Mouse (Mus musculus): ENCODE results near the gene Btnl1. TPM values are rescaled to one million over a fixed set of nuclear protein-coding genes. Genes with fewer than 3 reads are reported as not detected.

The Btnl1 gene
- not detected in 2 replicates for polyA plus RNA-seq (2011; ENCODE audit: insufficient read length, low read depth, missing spikeins)

GRCm38 (mm10) chr17:34376847-34377246, at the start of gene Btnl1:
Btnl1 (plus strand) TSS chr17:34377132.
- no peak within 1 kb of the TSS for H3K4me3 ChIP-seq (ENCODE audit: insufficient read depth, low read length)
- no peak within 1 kb of the TSS for H3K27ac ChIP-seq (ENCODE audit: insufficient read depth, low read length)
- TF ChIP-seq CTCF (IDR thresholded peaks at IDR 0.05; ENCODE audit: borderline replicate concordance, insufficient read depth, low read length) (no peak), POLR2A (IDR thresholded peaks at IDR 0.05; ENCODE audit: low read depth, low read length) (no peak)
- H3K4me1 ChIP-seq (ENCODE audit: control insufficient read depth, insufficient read depth, low read length), result no peaks in the 10 kb centered on the region

GRCm38 (mm10) chr17:34329807-34330206, 47.1 kb upstream of the Btnl1 start:
- no peak overlapping the region for H3K4me3 ChIP-seq (ENCODE audit: insufficient read depth, low read length)
- H3K4me1 ChIP-seq (ENCODE audit: control insufficient read depth, insufficient read depth, low read length), result no peaks in the 10 kb centered on the region
- no peak overlapping the region for H3K27ac ChIP-seq (ENCODE audit: insufficient read depth, low read length)
- TF ChIP-seq CTCF (IDR thresholded peaks at IDR 0.05; ENCODE audit: borderline replicate concordance, insufficient read depth, low read length) (no peak), POLR2A (IDR thresholded peaks at IDR 0.05; ENCODE audit: low read depth, low read length) (no peak)

- H3K27ac ChIP-seq (ENCODE audit: insufficient read depth, low read length), result no peak overlapping the region
- no peaks in the 10 kb centered on the region for H3K4me1 ChIP-seq (ENCODE audit: control insufficient read depth, insufficient read depth, low read length)
- no peak for TF ChIP-seq POLR2A (IDR thresholded peaks at IDR 0.05; ENCODE audit: low read depth, low read length)
- no peak for TF ChIP-seq CTCF (IDR thresholded peaks at IDR 0.05; ENCODE audit: borderline replicate concordance, insufficient read depth, low read length)
- no peak overlapping the region for H3K4me3 ChIP-seq (ENCODE audit: insufficient read depth, low read length)
Measured at GRCm38 (mm10) chr17:34331200-34331599, 45.7 kb upstream of the Btnl1 start.

- TF ChIP-seq CTCF (IDR thresholded peaks at IDR 0.05; ENCODE audit: borderline replicate concordance, insufficient read depth, low read length) (no peak), POLR2A (IDR thresholded peaks at IDR 0.05; ENCODE audit: low read depth, low read length) (no peak)
- no peaks in the 10 kb centered on the region for H3K4me1 ChIP-seq (ENCODE audit: control insufficient read depth, insufficient read depth, low read length)
- no peak overlapping the region for H3K4me3 ChIP-seq (ENCODE audit: insufficient read depth, low read length)
- H3K27ac ChIP-seq (ENCODE audit: insufficient read depth, low read length), result no peak overlapping the region
Measured at GRCm38 (mm10) chr17:34340619-34341402, 36.1 kb upstream of the Btnl1 start.

DNA sequence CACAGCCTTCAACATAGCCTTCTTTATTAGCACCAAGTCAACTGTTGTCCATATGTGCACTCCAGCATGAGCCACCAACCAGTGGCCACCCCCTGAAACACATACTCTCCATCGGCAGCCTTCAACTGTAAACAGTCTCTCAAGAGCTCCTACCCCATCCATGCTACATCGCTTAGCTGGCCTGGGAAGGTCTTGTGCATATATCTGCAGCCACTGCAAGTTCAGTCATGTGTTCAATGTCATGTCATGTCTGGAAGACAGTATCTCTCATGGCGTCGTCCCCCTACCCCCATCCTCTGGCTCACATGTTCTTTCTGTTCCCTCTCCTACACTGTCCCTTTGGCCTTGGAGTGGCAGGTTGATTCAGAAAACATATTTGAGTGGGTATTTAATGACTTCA, 32.0 kb upstream of the Btnl1 start:
- H3K4me3 ChIP-seq (ENCODE audit: insufficient read depth, low read length), result no peak overlapping the region
- H3K4me1 ChIP-seq (ENCODE audit: control insufficient read depth, insufficient read depth, low read length), result no peaks in the 10 kb centered on the region
- no peak for TF ChIP-seq POLR2A (IDR thresholded peaks at IDR 0.05; ENCODE audit: low read depth, low read length)
- TF ChIP-seq CTCF (IDR thresholded peaks at IDR 0.05; ENCODE audit: borderline replicate concordance, insufficient read depth, low read length), result no peak
- no peak overlapping the region for H3K27ac ChIP-seq (ENCODE audit: insufficient read depth, low read length)

DNA sequence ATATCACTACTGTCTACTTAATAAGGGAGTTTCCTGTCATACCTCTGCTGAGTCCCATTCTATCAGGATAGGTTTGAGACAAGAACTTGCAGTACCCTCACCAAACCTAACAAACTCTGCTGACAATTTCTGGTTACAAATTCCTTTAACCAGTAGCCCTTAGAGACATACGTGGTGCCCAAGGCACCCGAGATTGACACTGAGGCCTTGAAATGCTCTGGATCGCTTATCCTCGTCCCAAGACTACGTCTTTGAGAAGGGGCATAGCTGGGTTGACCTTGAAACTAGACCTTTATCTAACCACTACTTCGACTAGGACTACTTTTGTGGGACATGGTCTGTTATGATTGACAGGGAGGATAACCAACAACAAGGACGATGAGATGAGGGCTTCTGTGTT, 31.4 kb upstream of the Btnl1 start:
- no peak for TF ChIP-seq CTCF (IDR thresholded peaks at IDR 0.05; ENCODE audit: borderline replicate concordance, insufficient read depth, low read length)
- TF ChIP-seq POLR2A (IDR thresholded peaks at IDR 0.05; ENCODE audit: low read depth, low read length), result no peak
- no peaks in the 10 kb centered on the region for H3K4me1 ChIP-seq (ENCODE audit: control insufficient read depth, insufficient read depth, low read length)
- H3K27ac ChIP-seq (ENCODE audit: insufficient read depth, low read length), result no peak overlapping the region
- no peak overlapping the region for H3K4me3 ChIP-seq (ENCODE audit: insufficient read depth, low read length)

DNA sequence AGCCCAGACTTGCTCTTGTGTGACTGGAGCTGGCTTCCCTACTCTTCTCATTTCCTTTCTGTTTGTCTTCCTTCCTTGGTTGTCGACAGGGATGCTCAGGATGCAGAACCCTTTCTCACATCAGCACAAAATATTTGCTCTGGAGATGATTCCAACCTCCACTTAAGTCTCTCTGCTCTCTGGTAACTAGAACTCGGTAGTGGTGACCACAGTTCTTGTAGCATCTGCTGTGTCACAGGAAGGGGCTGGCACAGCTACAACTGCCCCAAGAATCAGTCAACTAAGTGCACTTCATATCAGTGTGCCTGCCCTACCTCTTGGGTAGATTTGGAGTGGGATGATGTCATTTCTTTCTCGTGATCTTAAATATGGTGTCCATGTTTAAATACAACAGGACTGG, 30.9 kb upstream of the Btnl1 start:
- H3K4me1 ChIP-seq (ENCODE audit: control insufficient read depth, insufficient read depth, low read length), result no peaks in the 10 kb centered on the region
- H3K27ac ChIP-seq (ENCODE audit: insufficient read depth, low read length), result no peak overlapping the region
- H3K4me3 ChIP-seq (ENCODE audit: insufficient read depth, low read length), result no peak overlapping the region
- TF ChIP-seq POLR2A (IDR thresholded peaks at IDR 0.05; ENCODE audit: low read depth, low read length), result no peak
- no peak for TF ChIP-seq CTCF (IDR thresholded peaks at IDR 0.05; ENCODE audit: borderline replicate concordance, insufficient read depth, low read length)

- TF ChIP-seq CTCF (IDR thresholded peaks at IDR 0.05; ENCODE audit: borderline replicate concordance, insufficient read depth, low read length) (no peak), POLR2A (IDR thresholded peaks at IDR 0.05; ENCODE audit: low read depth, low read length) (no peak)
- H3K4me3 ChIP-seq (ENCODE audit: insufficient read depth, low read length), result no peak overlapping the region
- no peak overlapping the region for H3K27ac ChIP-seq (ENCODE audit: insufficient read depth, low read length)
- no peaks in the 10 kb centered on the region for H3K4me1 ChIP-seq (ENCODE audit: control insufficient read depth, insufficient read depth, low read length)
Measured at GRCm38 (mm10) chr17:34347606-34348308, 29.2 kb upstream of the Btnl1 start.

GRCm38 (mm10) chr17:34349429-34349828, 27.5 kb upstream of the Btnl1 start:
- Histone ChIP-seq H3K4me3 (ENCODE audit: insufficient read depth, low read length) (no peak overlapping the region), H3K4me1 (ENCODE audit: control insufficient read depth, insufficient read depth, low read length) (no peaks in the 10 kb centered on the region), H3K27ac (ENCODE audit: insufficient read depth, low read length) (no peak overlapping the region)
- peak; percentile 40; the same call in 1 of the 2 replicates for TF ChIP-seq CTCF (IDR thresholded peaks at IDR 0.05; ENCODE audit: borderline replicate concordance, insufficient read depth, low read length)
- no peak for TF ChIP-seq POLR2A (IDR thresholded peaks at IDR 0.05; ENCODE audit: low read depth, low read length)

- Histone ChIP-seq H3K27ac (ENCODE audit: insufficient read depth, low read length) (no peak within 1 kb of the TSS), H3K4me3 (ENCODE audit: insufficient read depth, low read length) (no peak within 1 kb of the TSS), H3K4me1 (ENCODE audit: control insufficient read depth, insufficient read depth, low read length) (no peaks in the 10 kb centered on the region)
- no peak for TF ChIP-seq CTCF (IDR thresholded peaks at IDR 0.05; ENCODE audit: borderline replicate concordance, insufficient read depth, low read length)
- no peak for TF ChIP-seq POLR2A (IDR thresholded peaks at IDR 0.05; ENCODE audit: low read depth, low read length)
Measured at GRCm38 (mm10) chr17:34354539-34354938, 22.4 kb upstream of the Btnl1 start, which contains the start of gene Btnl2. Btnl2 (plus strand) TSS chr17:34354822.

Measured in embryonic fibroblast, embryonic 13.5 days (primary cell).